Mouse (Mus musculus) naive thymus-derived CD4-positive, alpha-beta T cell, adult 2 months (primary cell): ENCODE measurements around the gene Gm8693.
"Not testable (repeated sequence)": the region's sequence is repeated elsewhere in the genome, so short reads cannot be mapped to it uniquely, and the experiment has no call there.

Experiments used
- DNase-seq: peaks from one replicate; pipeline ENCODE4 v3.0.0-alpha.2; 2011; ENCODE audit warnings: low read depth

Gm8693 gene

DNA sequence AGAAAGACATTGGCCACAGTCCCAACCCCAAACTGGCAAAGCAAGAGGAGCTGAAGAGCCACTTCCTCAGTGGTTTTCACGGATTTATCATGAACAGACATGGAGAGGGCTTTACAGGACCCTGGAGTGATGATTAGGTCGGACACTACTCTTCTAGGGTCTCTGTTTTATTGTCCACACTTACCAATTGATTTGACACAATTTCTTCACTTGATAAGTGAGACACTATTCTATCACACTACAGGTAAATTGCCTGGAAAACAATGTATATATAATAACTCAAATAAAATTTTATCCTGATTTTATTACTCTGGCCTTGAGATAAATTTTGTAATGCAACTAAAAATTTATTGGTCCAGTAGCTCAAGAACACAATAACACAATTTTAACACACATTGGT, at the start of gene Gm8693:
Gene Gm8693 (minus strand): TSS at position 101 of the 400 bp plus-strand sequence.
- DNase-seq = not testable (repeated sequence)

DNA sequence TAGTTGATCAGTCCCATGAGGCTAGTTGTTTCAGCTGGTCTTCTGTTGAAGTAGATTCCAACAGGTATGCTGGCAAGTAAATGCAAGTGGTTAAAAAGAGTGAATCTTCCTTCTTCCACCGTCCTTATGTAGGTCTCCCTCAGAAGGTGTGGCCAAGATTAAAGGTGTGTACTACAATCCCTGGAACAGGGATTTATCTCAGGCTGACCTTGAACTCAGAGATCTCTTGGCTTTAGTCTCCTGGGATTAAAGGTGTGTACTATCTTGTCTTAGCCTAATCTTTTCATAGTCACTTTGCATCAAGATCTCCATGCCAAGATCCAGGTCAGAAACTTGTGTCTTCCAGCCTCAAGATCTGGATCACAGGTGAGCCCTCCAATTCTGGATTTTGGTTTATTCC, 27.5 kb upstream of the Gm8693 start, which contains the start of gene Gm4567:
Gene Gm4567 (minus strand): TSS at position 101 of the 400 bp plus-strand sequence.
- not testable (repeated sequence) for DNase-seq

DNA sequence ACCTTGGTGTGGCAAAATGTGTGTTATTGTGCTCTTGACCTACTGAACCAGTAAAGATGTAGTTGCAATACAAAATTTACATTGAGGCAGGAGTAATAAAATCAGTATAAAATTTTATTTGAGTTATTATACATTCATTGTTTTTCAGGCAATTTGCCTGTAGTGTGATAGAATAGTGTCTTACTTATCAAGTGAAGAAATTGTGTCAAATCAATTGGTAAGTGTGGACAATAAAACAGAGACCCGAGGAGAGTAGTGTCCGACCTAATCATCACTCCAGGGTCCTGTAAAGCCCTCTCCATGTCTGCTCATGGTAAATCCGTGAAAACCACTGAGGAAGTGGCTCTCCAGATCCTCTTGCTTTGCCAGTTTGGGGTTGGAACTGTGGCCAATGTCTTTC, 34.4 kb downstream of the Gm8693 start, which contains the start of gene Vmn1r155:
Gene Vmn1r155 (plus strand): TSS at position 301 of the 400 bp plus-strand sequence.
- not testable (repeated sequence) for DNase-seq
